Mouse (Mus musculus): ENCODE measurements around the gene Prmt7. TPM values are rescaled to one million over a fixed set of nuclear protein-coding genes. Genes with fewer than 3 reads are reported as not detected.

Prmt7 gene
- polyA plus RNA-seq (2014; fragmentation: Nextera tagmentation; extraction: Ambion mirVana): 33.7 and 33.9 TPM in 2 replicates

GRCm38 (mm10) chr8:106210821-106211345 is at the start of gene Prmt7, which contains the start of gene Slc7a6os:
Prmt7 (plus strand) TSS chr8:106210936.
Slc7a6os (minus strand) TSS chr8:106210935.
- Histone ChIP-seq H3K36me3 (ENCODE audit: control insufficient read depth, insufficient read depth, low read length) (peaks cover 53% of the 10 kb centered on the region), H3K27ac (replicated peaks in 1 of 2; ENCODE audit: control insufficient read depth in 1 of 2, insufficient read depth in 1 of 2, low read depth in 2 of 2, low read length in 2 of 2) (peak within 1 kb of the TSS; percentile 78 to 86), H3K9me3 (ENCODE audit: control insufficient read depth, low read length) (no peaks in the 10 kb centered on the region), H3K4me3 (ENCODE audit: control insufficient read depth in 1 of 2, insufficient read depth in 1 of 2, low read depth in 1 of 2, low read length in 2 of 2) (peak within 1 kb of the TSS; percentile 69 to 71), H3K4me2 (ENCODE audit: low read length) (peak within 1 kb of the TSS; percentile 72), H3K9ac (ENCODE audit: low read length) (peak within 1 kb of the TSS; percentile 87), H3K4me1 (ENCODE audit: control insufficient read depth in 2 of 2, insufficient read depth in 2 of 2, low read length in 2 of 2) (peaks cover 0 to 11% of the 10 kb centered on the region in 2 experiments; a peak in 2 of 4 replicates), H3K27me3 (ENCODE audit: control insufficient read depth, insufficient read depth, low read length) (no peaks in the 10 kb centered on the region)
- ATAC-seq (ENCODE audit: insufficient number of reproducible peaks, insufficient read depth, low FRiP score, low read depth): peak; percentile 97
- WGBS: under 1% methylated on average over 52 of the region's 52 CpGs

GRCm38 (mm10) chr8:106163251-106163650 is 47.5 kb upstream of the Prmt7 start:
- H3K9me3 ChIP-seq (ENCODE audit: control insufficient read depth, low read length): no peaks in the 10 kb centered on the region
- peaks cover 2 to 12% of the 10 kb centered on the region in 2 experiments; a peak in 3 of 4 replicates for H3K4me1 ChIP-seq (ENCODE audit: control insufficient read depth in 2 of 2, insufficient read depth in 2 of 2, low read length in 2 of 2)
- H3K27ac ChIP-seq (replicated peaks in 1 of 2; ENCODE audit: control insufficient read depth in 1 of 2, insufficient read depth in 1 of 2, low read depth in 2 of 2, low read length in 2 of 2): no peak overlapping the region
- H3K4me3 ChIP-seq (ENCODE audit: control insufficient read depth in 1 of 2, insufficient read depth in 1 of 2, low read depth in 1 of 2, low read length in 2 of 2): no peak overlapping the region
- no peaks in the 10 kb centered on the region for H3K27me3 ChIP-seq (ENCODE audit: control insufficient read depth, insufficient read depth, low read length)
- H3K9ac ChIP-seq (ENCODE audit: low read length): no peak overlapping the region
- peaks cover 43% of the 10 kb centered on the region for H3K36me3 ChIP-seq (ENCODE audit: control insufficient read depth, insufficient read depth, low read length)
- 80% methylated on average over 9 of the region's 9 CpGs for WGBS
- no peak overlapping the region for H3K4me2 ChIP-seq (ENCODE audit: low read length)
- ATAC-seq (ENCODE audit: insufficient number of reproducible peaks, insufficient read depth, low FRiP score, low read depth): no peak

DNA sequence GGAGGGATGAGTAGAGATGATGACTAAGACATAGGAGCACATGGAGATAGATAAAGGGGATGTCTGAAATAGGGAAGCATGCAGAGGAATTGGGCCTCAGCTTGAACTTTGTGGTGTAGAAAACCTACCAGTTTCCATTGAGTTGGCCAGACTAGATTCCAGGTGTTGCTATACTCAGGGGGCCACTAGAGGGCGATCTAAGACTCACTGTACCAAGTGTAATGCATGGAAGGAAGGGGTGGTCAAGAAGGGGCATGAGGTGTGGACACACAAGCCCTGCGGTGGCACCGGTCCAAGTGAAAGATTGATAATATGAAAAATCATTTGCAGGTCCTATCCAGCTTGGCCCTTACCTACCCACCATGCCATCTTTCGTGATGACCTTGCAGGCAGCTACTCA is 45.3 kb upstream of the Prmt7 start:
- no peak overlapping the region for H3K4me2 ChIP-seq (ENCODE audit: low read length)

DNA sequence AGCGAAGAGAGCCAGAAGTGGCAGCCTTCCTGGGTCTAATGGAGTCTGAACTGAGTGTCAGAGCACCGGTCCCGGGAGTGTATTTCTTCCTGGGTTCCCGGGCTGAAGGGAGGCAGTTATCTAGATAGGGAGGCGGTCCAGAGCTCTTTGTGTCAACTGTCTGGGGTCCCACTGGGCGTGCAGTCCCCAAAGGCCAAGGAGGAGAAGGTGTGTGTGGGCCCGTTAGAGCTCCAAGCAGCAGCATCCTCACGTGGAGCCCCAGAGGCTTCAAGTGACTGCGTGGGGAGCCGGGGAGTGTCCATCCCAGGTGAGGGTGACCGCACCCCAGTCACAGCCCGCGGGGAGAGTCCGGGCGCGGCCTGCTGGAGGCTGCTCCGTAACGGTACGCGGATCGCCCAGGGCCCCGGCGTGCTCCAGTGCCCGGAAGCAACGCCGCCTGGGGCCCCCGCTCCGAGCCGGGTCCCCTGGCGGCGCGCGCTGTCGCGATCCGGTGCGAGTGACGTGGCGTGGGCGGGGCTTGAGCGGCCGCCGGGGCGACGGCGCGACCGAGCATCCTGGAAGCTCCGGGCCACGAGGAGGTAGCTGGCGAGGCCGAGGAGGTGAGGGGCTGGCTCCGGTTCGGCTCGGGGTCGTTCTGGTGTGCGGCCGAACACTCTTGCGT is 42.2 kb upstream of the Prmt7 start, which contains the start of gene Slc7a6:
TSS of gene Slc7a6 (plus strand) at position 502 of the 661 bp plus-strand sequence.
- Histone ChIP-seq H3K9me3 (ENCODE audit: control insufficient read depth, low read length) (no peaks in the 10 kb centered on the region), H3K4me1 (ENCODE audit: control insufficient read depth in 2 of 2, insufficient read depth in 2 of 2, low read length in 2 of 2) (peaks cover 2 to 21% of the 10 kb centered on the region in 2 experiments; a peak in 3 of 4 replicates), H3K4me3 (ENCODE audit: control insufficient read depth in 1 of 2, insufficient read depth in 1 of 2, low read depth in 1 of 2, low read length in 2 of 2) (peak within 1 kb of the TSS; percentile 84 to 87), H3K27ac (replicated peaks in 1 of 2; ENCODE audit: control insufficient read depth in 1 of 2, insufficient read depth in 1 of 2, low read depth in 2 of 2, low read length in 2 of 2) (peak within 1 kb of the TSS; percentile 77 to 84), H3K27me3 (ENCODE audit: control insufficient read depth, insufficient read depth, low read length) (no peaks in the 10 kb centered on the region), H3K9ac (ENCODE audit: low read length) (peak within 1 kb of the TSS; percentile 86), H3K36me3 (ENCODE audit: control insufficient read depth, insufficient read depth, low read length) (peaks cover 8% of the 10 kb centered on the region), H3K4me2 (ENCODE audit: low read length) (peak within 1 kb of the TSS; percentile 81)
- WGBS: under 1% methylated on average over 59 of the region's 59 CpGs
- peak; percentile 84 for ATAC-seq (ENCODE audit: insufficient number of reproducible peaks, insufficient read depth, low FRiP score, low read depth)

More for the DNA sequence above, 45.3 kb upstream of the Prmt7 start:
- H3K36me3 ChIP-seq (ENCODE audit: control insufficient read depth, insufficient read depth, low read length): peaks cover 37% of the 10 kb centered on the region
- H3K4me3 ChIP-seq (ENCODE audit: control insufficient read depth in 1 of 2, insufficient read depth in 1 of 2, low read depth in 1 of 2, low read length in 2 of 2): no peak overlapping the region
- peaks cover 2 to 21% of the 10 kb centered on the region in 2 experiments; a peak in 3 of 4 replicates for H3K4me1 ChIP-seq (ENCODE audit: control insufficient read depth in 2 of 2, insufficient read depth in 2 of 2, low read length in 2 of 2)
- WGBS: 44% methylated on average over 4 of the region's 4 CpGs
- no peaks in the 10 kb centered on the region for H3K9me3 ChIP-seq (ENCODE audit: control insufficient read depth, low read length)
- no peak overlapping the region for H3K27ac ChIP-seq (replicated peaks in 1 of 2; ENCODE audit: control insufficient read depth in 1 of 2, insufficient read depth in 1 of 2, low read depth in 2 of 2, low read length in 2 of 2)
- no peaks in the 10 kb centered on the region for H3K27me3 ChIP-seq (ENCODE audit: control insufficient read depth, insufficient read depth, low read length)
- no peak overlapping the region for H3K9ac ChIP-seq (ENCODE audit: low read length)
- ATAC-seq (ENCODE audit: insufficient number of reproducible peaks, insufficient read depth, low FRiP score, low read depth): no peak

GRCm38 (mm10) chr8:106169017-106169933 is 41.5 kb upstream of the Prmt7 start:
- peak overlapping the region; percentile 86 for H3K9ac ChIP-seq (ENCODE audit: low read length)
- H3K27ac ChIP-seq (replicated peaks in 1 of 2; ENCODE audit: control insufficient read depth in 1 of 2, insufficient read depth in 1 of 2, low read depth in 2 of 2, low read length in 2 of 2): peak overlapping the region; percentile 40 to 84
- peaks cover 2 to 21% of the 10 kb centered on the region in 2 experiments; a peak in 3 of 4 replicates for H3K4me1 ChIP-seq (ENCODE audit: control insufficient read depth in 2 of 2, insufficient read depth in 2 of 2, low read length in 2 of 2)
- H3K4me3 ChIP-seq (ENCODE audit: control insufficient read depth in 1 of 2, insufficient read depth in 1 of 2, low read depth in 1 of 2, low read length in 2 of 2): peak overlapping the region; percentile 84 to 87
- H3K27me3 ChIP-seq (ENCODE audit: control insufficient read depth, insufficient read depth, low read length): no peaks in the 10 kb centered on the region
- peak overlapping the region; percentile 81 for H3K4me2 ChIP-seq (ENCODE audit: low read length)
- ATAC-seq (ENCODE audit: insufficient number of reproducible peaks, insufficient read depth, low FRiP score, low read depth): peak; percentile 74
- peaks cover under 1% of the 10 kb centered on the region; the same call in 1 of the 2 replicates for H3K36me3 ChIP-seq (ENCODE audit: control insufficient read depth, insufficient read depth, low read length)
- no peaks in the 10 kb centered on the region for H3K9me3 ChIP-seq (ENCODE audit: control insufficient read depth, low read length)
- WGBS: 1% methylated on average over 54 of the region's 54 CpGs

DNA sequence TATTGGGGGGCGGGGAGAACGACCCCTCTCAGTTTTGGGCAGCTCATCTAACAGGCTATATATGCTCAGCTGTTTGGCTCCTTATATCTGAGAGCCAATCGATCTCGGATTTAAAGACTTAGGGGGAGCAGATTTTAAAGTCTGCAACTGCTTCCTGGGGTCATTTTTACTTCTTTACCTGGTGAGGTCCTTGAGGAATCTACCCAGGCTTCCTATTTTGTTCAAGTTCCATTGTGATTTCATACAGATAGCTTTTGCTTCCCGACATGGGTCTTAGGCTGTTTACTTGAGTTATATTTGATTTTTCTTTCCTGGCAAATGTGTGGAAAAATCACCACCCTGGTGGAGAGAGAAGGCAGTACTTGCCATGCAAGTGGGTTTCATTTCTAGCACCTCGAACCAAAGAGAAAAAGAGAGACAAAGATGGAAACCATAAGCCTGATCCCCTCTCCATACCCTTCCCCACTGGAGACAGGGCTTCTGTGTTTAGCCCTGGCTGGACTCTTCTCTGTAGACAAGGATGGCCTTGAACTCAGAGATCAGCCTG is 40.7 kb upstream of the Prmt7 start:
- Histone ChIP-seq H3K4me1 (ENCODE audit: control insufficient read depth in 2 of 2, insufficient read depth in 2 of 2, low read length in 2 of 2) (peaks cover 2 to 21% of the 10 kb centered on the region in 2 experiments; a peak in 3 of 4 replicates), H3K4me2 (ENCODE audit: low read length) (peak overlapping the region; percentile 81), H3K36me3 (ENCODE audit: control insufficient read depth, insufficient read depth, low read length) (no peaks in the 10 kb centered on the region), H3K27me3 (ENCODE audit: control insufficient read depth, insufficient read depth, low read length) (no peaks in the 10 kb centered on the region), H3K9ac (ENCODE audit: low read length) (peak overlapping the region; percentile 86), H3K9me3 (ENCODE audit: control insufficient read depth, low read length) (no peaks in the 10 kb centered on the region), H3K27ac (replicated peaks in 1 of 2; ENCODE audit: control insufficient read depth in 1 of 2, insufficient read depth in 1 of 2, low read depth in 2 of 2, low read length in 2 of 2) (no peak overlapping the region), H3K4me3 (ENCODE audit: control insufficient read depth in 1 of 2, insufficient read depth in 1 of 2, low read depth in 1 of 2, low read length in 2 of 2) (peak overlapping the region; percentile 84 to 87; a peak in 3 of 4 replicates)
- no peak for ATAC-seq (ENCODE audit: insufficient number of reproducible peaks, insufficient read depth, low FRiP score, low read depth)
- 35% methylated on average over 6 of the region's 6 CpGs for WGBS

DNA sequence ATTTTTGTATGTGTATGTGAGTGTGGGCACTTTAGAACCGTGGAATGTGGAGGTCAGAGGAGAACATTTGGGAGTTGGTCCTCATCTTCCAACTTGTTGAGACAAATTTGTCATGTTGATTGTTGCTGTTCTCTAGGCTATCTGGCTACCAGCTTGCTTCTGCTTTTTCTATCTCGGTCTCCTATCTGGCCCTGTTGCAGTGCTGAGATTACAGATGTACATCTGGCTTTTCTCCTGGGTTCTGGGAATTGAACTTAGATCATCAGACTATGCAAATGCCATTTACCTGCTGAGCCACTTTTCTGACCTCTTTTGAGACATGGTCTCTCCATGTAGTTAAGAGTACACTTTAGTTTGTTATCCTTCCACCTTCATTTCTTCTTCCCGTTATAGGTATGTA is 37.2 kb upstream of the Prmt7 start:
- no peaks in the 10 kb centered on the region for H3K36me3 ChIP-seq (ENCODE audit: control insufficient read depth, insufficient read depth, low read length)
- H3K4me2 ChIP-seq (ENCODE audit: low read length): no peak overlapping the region
- 86% methylated on average over 3 of the region's 3 CpGs for WGBS
- H3K9ac ChIP-seq (ENCODE audit: low read length): no peak overlapping the region
- ATAC-seq (ENCODE audit: insufficient number of reproducible peaks, insufficient read depth, low FRiP score, low read depth): no peak
- no peaks in the 10 kb centered on the region for H3K9me3 ChIP-seq (ENCODE audit: control insufficient read depth, low read length)
- H3K27ac ChIP-seq (replicated peaks in 1 of 2; ENCODE audit: control insufficient read depth in 1 of 2, insufficient read depth in 1 of 2, low read depth in 2 of 2, low read length in 2 of 2): no peak overlapping the region
- H3K4me1 ChIP-seq (ENCODE audit: control insufficient read depth in 2 of 2, insufficient read depth in 2 of 2, low read length in 2 of 2): peaks cover 0 to 11% of the 10 kb centered on the region in 2 experiments; a peak in 2 of 4 replicates
- no peak overlapping the region for H3K4me3 ChIP-seq (ENCODE audit: control insufficient read depth in 1 of 2, insufficient read depth in 1 of 2, low read depth in 1 of 2, low read length in 2 of 2)
- no peaks in the 10 kb centered on the region for H3K27me3 ChIP-seq (ENCODE audit: control insufficient read depth, insufficient read depth, low read length)
